Mouse (Mus musculus): Measurements from ENCODE around the gene Kif3c.
A peak's percentile ranks its signal among the peaks of the same experiment; 100 is the strongest.

The Kif3c gene

DNA sequence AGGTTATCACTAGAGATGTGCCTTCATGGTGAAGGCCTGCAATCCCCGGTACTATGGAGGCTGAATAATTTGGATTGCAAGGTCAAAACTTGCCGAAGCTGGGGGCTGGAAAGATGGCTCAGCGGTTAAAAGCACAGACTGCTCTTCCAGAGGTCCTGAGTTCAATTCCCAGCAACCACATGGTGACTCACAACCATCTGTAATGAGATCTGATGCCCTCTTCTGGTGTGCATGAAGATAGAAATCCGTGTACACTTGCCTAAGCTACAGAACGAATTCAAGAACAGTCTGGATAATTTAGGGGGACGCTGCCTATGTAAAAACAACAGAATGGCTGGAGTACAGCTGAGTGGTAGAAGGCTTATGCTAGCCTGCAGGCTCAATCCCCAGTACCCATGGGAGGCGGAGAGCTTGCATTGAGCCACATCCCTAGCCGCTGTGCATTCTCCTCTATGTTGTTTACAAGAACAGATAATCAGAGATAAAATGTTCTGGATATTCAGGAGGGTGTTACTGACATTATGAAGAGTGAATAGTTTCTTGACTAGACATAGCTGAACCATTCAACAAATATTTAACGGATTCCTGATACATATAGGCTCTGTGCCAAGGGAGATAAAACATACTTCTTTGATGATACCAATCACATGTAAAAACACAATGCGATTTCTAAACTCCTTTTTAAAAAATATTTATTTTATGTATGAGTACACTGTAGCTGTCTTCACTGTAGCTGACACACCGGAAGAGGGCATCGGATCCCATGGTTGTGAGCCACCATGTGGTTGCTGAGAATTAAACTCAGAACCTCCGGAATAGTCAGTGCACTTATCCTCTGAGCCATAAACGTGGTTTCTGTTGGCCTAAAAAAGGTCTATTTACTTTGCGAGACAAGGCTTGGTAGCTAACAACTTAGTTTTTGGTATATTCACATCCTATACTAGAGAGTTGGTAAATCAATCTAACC, 60.7 kb downstream of the Kif3c start:
- DNase-seq: peak; percentile 37 to 45

- DNase-seq: peak; percentile 100
Observed at GRCm38 (mm10) chr12:3426530-3427034, 61.6 kb downstream of the Kif3c start, which contains the start of gene Asxl2. Gene Asxl2, plus strand, starts transcription at chr12:3426857.

GRCm38 (mm10) chr12:3427067-3427889, 62.3 kb downstream of the Kif3c start:
- peak; percentile 61 to 69 for DNase-seq

DNA sequence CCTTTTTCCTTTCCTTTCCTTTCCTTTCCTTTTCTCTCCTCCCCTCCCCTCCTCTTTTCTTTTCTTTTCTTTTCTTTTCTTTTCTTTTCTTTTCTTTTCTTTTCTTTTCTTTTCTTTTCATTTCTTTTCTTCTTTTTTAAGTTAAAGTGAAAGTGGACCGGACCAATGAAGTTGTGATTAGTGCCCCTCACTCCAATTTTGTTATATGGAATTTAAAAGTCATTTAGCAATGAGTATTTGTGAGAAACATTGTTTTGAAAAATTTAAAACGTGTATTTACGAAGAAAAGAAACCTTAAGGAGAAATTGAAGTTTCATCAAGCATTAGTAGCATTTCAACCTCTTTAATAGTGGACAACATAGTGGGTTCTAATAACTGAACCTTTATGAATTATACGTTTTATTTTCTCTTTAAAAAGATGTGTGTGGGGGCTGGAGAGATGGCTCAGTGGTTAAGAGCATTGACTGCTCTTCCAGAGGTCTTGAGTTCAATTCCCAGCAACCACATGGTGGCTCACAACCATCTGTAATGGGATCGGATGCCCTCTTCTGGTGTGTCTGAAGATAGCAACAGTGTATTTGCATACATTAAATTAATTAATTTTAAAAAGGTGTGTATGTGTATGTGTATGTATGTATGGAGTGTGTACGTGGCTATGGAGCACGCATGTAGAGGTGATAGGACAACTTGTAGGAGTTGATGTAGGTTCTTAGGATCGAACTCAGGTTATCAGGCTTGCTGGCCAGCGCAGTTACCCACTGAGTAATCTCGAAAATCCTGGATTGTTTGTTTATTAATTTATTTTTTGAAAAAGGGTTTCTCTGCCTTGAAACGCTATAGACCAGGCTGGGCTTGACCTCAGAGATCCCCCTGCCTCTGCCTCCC, 63.2 kb downstream of the Kif3c start:
- no peak for DNase-seq

DNA sequence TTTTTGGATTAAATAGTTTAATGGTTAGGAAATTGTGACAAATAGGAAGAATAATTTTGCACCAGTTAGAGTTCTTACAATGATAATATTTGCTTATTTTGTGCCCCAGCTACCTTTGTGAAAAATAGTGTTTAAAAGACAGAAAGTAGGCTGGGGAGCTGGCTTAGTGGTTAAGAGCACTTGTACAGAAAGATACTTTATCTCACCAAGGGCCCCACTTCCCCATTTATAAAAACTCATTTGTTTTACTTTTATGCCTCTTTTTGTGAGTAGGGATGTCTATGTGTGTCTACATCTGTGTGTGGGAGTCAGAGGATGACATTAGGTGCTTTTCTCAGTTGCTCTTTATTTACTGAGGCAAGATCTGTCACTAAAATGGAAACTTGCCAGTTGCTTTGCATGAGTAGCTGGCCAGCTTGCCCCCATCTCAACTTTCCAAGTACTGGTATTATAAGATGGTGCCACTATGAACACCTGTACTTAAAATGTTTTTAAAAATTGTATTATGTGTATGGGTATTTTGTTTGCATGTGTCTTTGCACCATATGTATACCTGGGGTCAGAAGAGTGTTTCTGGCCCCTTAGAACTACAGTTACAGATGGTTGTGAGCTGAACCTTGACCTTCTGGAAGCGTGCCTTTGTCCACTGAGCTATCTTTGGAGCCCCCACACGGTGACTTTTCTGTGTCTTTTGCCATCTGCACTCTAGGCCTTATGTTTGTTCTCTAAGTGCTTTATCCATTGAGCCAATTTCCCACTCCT, 64.9 kb downstream of the Kif3c start:
- no peak for DNase-seq

GRCm38 (mm10) chr12:3430443-3430753, 65.5 kb downstream of the Kif3c start:
- no peak for DNase-seq

- no peak for DNase-seq
Observed at GRCm38 (mm10) chr12:3430985-3431384, 66.1 kb downstream of the Kif3c start.

GRCm38 (mm10) chr12:3433736-3434135, 68.8 kb downstream of the Kif3c start:
- DNase-seq: no peak

DNA sequence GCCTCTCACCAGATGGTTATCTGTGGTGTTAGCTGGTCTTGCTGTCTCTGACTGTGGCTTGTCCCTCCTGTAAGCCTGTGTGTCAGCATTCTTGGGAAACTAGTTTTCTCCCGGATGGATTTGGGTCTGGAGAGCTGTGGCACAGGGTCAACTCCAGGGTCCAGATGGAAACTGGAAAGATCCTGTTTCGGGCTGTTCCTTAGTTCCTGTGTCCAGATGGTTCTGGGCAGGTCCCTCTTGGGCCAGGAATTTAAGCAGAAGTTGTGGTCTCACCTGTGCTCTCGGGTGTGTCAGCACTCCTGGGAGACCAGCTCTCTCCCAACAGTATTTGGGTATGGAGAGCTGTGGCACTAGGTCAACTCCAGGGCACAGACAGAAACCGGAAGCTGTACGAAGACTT, 71.5 kb downstream of the Kif3c start:
- DNase-seq: no peak

- no peak for DNase-seq
Observed at GRCm38 (mm10) chr12:3437815-3438214, 72.9 kb downstream of the Kif3c start.

DNA sequence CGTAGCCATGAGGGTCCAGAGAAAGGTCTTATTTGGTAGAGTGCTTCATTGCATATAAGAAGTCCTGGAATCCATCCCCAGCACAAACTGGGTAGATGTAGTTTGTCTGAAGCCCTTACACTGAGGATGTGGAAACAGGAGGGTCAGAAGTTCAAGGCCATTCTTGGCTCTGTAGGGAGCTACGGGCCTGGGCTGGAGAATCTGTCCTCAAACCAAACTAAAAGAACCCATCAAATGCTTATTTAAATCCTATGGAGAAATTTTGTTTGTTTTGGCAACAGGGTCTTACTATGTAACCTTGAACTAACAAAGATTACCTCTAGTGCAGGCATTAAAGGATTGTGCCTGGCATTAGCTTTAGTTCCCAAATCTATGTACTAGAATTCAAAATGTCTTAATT, 76.0 kb downstream of the Kif3c start:
- DNase-seq: no peak

GRCm38 (mm10) chr12:3441361-3441760, 76.4 kb downstream of the Kif3c start:
- no peak for DNase-seq

DNA sequence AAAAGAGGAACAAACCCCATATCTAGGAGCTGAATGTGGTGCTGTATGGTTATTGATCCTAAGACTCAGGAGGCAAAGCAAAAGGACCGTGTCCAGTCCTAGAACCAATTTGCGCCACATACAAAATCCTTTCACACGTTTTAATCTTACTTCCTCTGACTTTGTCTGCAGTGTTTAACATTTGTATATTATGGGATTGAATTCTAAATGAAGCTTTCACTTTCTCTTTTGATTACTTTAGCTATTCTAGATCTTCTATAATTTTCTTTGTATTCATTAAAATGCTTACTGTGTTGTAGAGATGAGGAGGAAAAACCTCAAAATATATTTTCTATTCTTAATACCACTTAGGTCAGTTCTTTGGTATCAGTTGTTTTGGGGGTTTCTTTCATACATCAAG, 88.6 kb downstream of the Kif3c start:
- DNase-seq: no peak
